Mouse (Mus musculus): ENCODE measurements around the gene A630001G21Rik. TPM values are rescaled to one million over a fixed set of nuclear protein-coding genes. Genes with fewer than 3 reads are reported as not detected.
"Not testable (repeated sequence)": the region's sequence is repeated elsewhere in the genome, so short reads cannot be mapped to it uniquely, and the experiment has no call there.

The A630001G21Rik gene
- polyA plus RNA-seq (2016; fragmentation: Nextera tagmentation; extraction: Ambion mirVana): 2.5 and 3.2 TPM in 2 replicates

DNA sequence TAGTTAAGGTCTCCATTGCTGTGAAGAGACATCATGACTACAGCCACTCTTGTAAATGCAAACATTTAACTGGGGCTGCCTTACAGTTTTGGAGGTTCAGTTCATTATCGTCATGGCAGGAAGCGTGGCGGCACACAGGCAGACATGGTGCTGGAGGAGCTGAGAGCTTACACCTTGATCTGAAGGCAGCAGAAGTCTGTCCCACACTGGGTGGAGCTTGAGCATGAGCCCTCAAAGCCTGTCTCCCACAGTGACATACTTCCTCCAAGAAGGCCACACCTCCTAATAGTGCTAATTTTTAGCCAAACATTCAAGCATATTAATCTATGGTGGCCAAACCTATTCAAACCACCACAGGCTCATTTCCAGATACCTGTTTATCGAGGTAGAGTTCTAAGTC is at the start of gene A630001G21Rik:
Gene A630001G21Rik, minus strand, starts transcription at position 208 of the 400 bp plus-strand sequence.
- 78% methylated on average over 4 of the region's 4 CpGs for WGBS (ENCODE audit: insufficient replicate concordance)
- Histone ChIP-seq H3K27me3 (replicated peaks) (no peaks in the 10 kb centered on the region), H3K9ac (no peak within 1 kb of the TSS), H3K27ac (no peak within 1 kb of the TSS), H3K4me3 (no peak within 1 kb of the TSS), H3K9me3 (replicated peaks) (no peaks in the 10 kb centered on the region), H3K36me3 (no peaks in the 10 kb centered on the region), H3K4me2 (no peak within 1 kb of the TSS), H3K4me1 (no peaks in the 10 kb centered on the region)
- no peak for ATAC-seq

DNA sequence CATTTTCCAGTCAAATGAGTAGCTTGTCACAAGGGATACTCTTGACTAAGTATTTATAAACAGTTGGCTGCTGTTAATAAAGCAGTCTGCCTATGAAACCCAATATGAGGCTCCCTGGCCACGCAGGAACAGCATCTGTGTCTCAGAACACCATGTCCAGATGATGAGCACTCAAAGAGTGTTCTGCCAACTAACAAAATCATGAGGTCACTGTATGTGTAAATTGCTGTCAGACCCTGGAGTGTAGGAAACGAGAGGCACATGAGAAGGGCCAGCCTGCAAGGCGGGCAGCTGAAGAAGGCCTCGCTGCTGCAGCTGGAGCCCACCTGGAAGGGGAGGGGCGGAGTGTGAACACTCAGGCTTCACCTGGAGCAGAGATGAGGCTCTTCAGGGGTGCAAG is 48.7 kb upstream of the A630001G21Rik start:
- Histone ChIP-seq H3K27ac (no peak overlapping the region), H3K4me3 (no peak overlapping the region), H3K4me1 (no peaks in the 10 kb centered on the region), H3K27me3 (replicated peaks) (no peaks in the 10 kb centered on the region), H3K9ac (no peak overlapping the region), H3K36me3 (peaks cover 58% of the 10 kb centered on the region), H3K9me3 (replicated peaks) (no peaks in the 10 kb centered on the region), H3K4me2 (no peak overlapping the region)
- ATAC-seq: no peak
- 89% methylated on average over 5 of the region's 5 CpGs for WGBS (ENCODE audit: insufficient replicate concordance)

GRCm38 (mm10) chr1:85824905-85825304 is 46.5 kb upstream of the A630001G21Rik start:
- Histone ChIP-seq H3K4me2 (no peak overlapping the region), H3K9ac (no peak overlapping the region), H3K27ac (no peak overlapping the region), H3K4me3 (no peak overlapping the region), H3K27me3 (replicated peaks) (no peaks in the 10 kb centered on the region), H3K4me1 (no peaks in the 10 kb centered on the region), H3K36me3 (peaks cover 70% of the 10 kb centered on the region), H3K9me3 (replicated peaks) (no peaks in the 10 kb centered on the region)
- 83% methylated on average over 3 of the region's 3 CpGs for WGBS (ENCODE audit: insufficient replicate concordance)
- no peak for ATAC-seq

DNA sequence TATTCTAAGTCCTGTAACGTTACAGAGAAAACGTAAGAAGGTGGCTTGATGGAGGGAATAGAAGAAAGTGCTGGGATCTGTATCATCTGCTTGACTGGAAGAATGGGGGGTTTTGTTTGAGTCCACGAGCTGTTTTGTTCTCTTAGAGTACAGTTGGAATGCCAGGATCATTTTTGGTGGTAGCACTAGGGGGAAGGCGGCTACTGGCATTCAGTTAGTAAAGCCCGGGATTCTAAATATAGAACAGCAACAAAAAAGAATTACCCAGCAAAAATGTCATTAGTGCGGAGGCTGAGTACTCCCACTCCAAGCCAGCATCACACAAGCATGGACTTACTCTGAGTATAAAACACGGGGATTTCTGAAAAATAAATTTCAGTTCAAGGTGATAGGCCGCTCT is 43.8 kb upstream of the A630001G21Rik start:
- WGBS (ENCODE audit: insufficient replicate concordance): 89% methylated on average over 8 of the region's 8 CpGs
- Histone ChIP-seq H3K4me3 (no peak overlapping the region), H3K27me3 (replicated peaks) (no peaks in the 10 kb centered on the region), H3K4me2 (no peak overlapping the region), H3K36me3 (peaks cover 74% of the 10 kb centered on the region), H3K27ac (no peak overlapping the region), H3K9me3 (replicated peaks) (no peaks in the 10 kb centered on the region), H3K4me1 (no peaks in the 10 kb centered on the region), H3K9ac (no peak overlapping the region)
- ATAC-seq: no peak

GRCm38 (mm10) chr1:85819695-85820094 is 41.3 kb upstream of the A630001G21Rik start:
- no peak overlapping the region for H3K4me3 ChIP-seq
- H3K4me2 ChIP-seq: no peak overlapping the region
- H3K27ac ChIP-seq: no peak overlapping the region
- no peaks in the 10 kb centered on the region for H3K27me3 ChIP-seq (replicated peaks)
- H3K9me3 ChIP-seq (replicated peaks): no peaks in the 10 kb centered on the region
- no peak overlapping the region for H3K9ac ChIP-seq
- H3K36me3 ChIP-seq: peaks cover 60% of the 10 kb centered on the region
- no peaks in the 10 kb centered on the region for H3K4me1 ChIP-seq
- ATAC-seq: no peak
- 89% methylated on average over 1 of the region's 1 CpGs for WGBS (ENCODE audit: insufficient replicate concordance)

DNA sequence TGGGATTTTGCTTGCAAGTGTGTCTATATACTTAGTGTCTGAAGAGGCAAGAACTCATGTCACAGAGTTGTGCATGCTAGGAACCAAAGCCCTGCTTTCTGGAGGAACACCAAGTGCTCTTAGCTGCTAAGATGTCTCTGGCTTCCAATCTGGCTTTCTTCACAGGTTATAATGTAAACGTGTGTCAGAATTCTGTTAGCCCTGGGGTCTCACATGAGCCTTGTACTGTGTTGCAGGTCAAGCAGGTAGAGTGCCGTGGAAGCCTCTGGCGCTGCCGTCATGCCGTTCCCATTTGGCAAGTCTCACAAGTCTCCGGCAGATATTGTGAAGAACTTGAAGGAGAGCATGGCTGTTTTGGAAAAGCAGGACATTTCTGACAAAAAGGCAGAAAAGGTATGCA is 39.7 kb upstream of the A630001G21Rik start:
- ATAC-seq: no peak
- H3K27ac ChIP-seq: no peak overlapping the region
- 91% methylated on average over 6 of the region's 6 CpGs for WGBS (ENCODE audit: insufficient replicate concordance)
- no peak overlapping the region for H3K9ac ChIP-seq
- no peaks in the 10 kb centered on the region for H3K9me3 ChIP-seq (replicated peaks)
- no peak overlapping the region for H3K4me3 ChIP-seq
- H3K27me3 ChIP-seq (replicated peaks): no peaks in the 10 kb centered on the region
- no peak overlapping the region for H3K4me2 ChIP-seq
- peaks cover 16% of the 10 kb centered on the region for H3K4me1 ChIP-seq
- peaks cover 56% of the 10 kb centered on the region for H3K36me3 ChIP-seq

DNA sequence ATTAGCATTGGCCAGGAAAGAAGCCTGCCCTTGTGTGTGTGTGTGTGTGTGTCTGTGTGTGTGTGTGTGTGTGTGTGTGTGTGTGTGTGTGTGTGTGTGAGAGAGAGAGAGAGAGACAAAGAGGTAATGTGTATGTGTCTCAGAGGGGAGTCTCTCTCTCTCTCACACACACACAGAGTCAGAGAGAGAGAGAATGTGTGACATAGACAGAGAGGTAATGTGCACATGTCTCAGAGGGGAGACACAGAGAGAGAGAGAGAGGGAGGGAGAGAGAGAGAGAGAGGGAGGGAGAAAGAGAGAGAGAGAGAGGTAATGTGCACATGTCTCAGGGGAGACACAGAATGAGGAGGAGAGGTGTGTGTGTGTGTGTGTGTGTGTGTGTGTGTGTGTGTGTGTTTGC is 35.8 kb upstream of the A630001G21Rik start:
- H3K9me3 ChIP-seq (replicated peaks); H3K27ac ChIP-seq; ATAC-seq; H3K4me2 ChIP-seq; H3K4me3 ChIP-seq; H3K9ac ChIP-seq; H3K27me3 ChIP-seq (replicated peaks): not testable (repeated sequence)
- peaks cover 36% of the 10 kb centered on the region for H3K4me1 ChIP-seq
- H3K36me3 ChIP-seq: peaks cover 18% of the 10 kb centered on the region

DNA sequence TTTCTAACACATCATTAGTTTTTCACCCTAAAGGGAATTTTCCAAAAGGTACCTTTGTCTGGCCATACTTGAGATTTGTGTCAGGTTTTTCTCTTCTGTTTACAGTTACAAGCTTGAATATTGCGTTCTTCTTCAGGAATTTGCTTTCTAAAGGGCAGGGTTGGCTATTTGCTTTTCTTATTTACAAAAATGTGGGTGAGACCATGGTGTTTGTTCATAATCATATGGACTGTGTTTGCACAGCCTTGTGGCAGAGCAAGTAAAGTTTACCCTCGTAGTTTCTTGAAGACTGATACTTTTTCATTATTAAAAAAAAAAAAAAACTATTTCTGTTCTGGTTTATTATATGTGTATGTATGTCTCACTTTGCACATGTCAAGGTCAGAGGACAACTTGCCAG is 32.3 kb upstream of the A630001G21Rik start:
- Histone ChIP-seq H3K4me3 (no peak overlapping the region), H3K9ac (no peak overlapping the region), H3K4me2 (no peak overlapping the region), H3K9me3 (replicated peaks) (no peaks in the 10 kb centered on the region), H3K36me3 (no peaks in the 10 kb centered on the region), H3K4me1 (peaks cover 49% of the 10 kb centered on the region), H3K27me3 (replicated peaks) (no peaks in the 10 kb centered on the region), H3K27ac (no peak overlapping the region)
- no peak for ATAC-seq
- 75% methylated on average over 2 of the region's 2 CpGs for WGBS (ENCODE audit: insufficient replicate concordance)

- Histone ChIP-seq H3K27me3 (replicated peaks) (no peaks in the 10 kb centered on the region), H3K9ac (no peak overlapping the region), H3K4me1 (peaks cover 49% of the 10 kb centered on the region), H3K27ac (no peak overlapping the region), H3K4me2 (no peak overlapping the region), H3K36me3 (no peaks in the 10 kb centered on the region), H3K9me3 (replicated peaks) (no peaks in the 10 kb centered on the region), H3K4me3 (no peak overlapping the region)
- WGBS (ENCODE audit: insufficient replicate concordance): 76% methylated on average over 2 of the region's 2 CpGs
- ATAC-seq: no peak
Measured at GRCm38 (mm10) chr1:85810343-85810742, 31.9 kb upstream of the A630001G21Rik start.

GRCm38 (mm10) chr1:85809256-85809655 is 30.8 kb upstream of the A630001G21Rik start:
- Histone ChIP-seq H3K4me1 (peaks cover 45% of the 10 kb centered on the region), H3K36me3 (peaks cover 5% of the 10 kb centered on the region), H3K9ac (no peak overlapping the region), H3K27ac (no peak overlapping the region), H3K4me2 (no peak overlapping the region), H3K9me3 (replicated peaks) (no peaks in the 10 kb centered on the region), H3K4me3 (no peak overlapping the region), H3K27me3 (replicated peaks) (no peaks in the 10 kb centered on the region)
- ATAC-seq: no peak
- 45% methylated on average over 4 of the region's 4 CpGs for whole genome bisulfite sequencing (ENCODE audit: insufficient replicate concordance)

DNA sequence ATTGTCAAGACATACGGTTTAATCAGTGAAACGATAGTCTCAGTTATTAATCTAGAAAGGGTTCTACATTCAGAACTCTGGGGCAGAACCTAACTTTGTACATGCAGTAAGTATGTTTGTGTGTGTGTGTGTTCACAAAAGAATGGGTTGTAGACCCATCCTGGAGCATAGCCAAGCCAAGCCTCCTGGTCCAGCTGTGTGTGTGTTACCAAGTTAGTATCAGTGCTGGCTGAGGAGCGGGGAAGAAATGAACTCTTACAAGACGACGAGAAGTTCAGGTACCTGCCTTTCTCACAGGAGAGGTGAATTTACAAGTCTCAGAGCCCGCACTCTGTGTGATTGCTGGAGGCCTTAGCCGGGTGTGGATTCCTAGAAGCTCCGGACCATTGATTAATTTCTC is 26.1 kb upstream of the A630001G21Rik start:
- H3K9ac ChIP-seq: no peak overlapping the region
- WGBS (ENCODE audit: insufficient replicate concordance): 87% methylated on average over 8 of the region's 8 CpGs
- peaks cover 5% of the 10 kb centered on the region for H3K36me3 ChIP-seq
- no peaks in the 10 kb centered on the region for H3K27me3 ChIP-seq (replicated peaks)
- no peak overlapping the region for H3K4me3 ChIP-seq
- ATAC-seq: no peak
- peaks cover 13% of the 10 kb centered on the region for H3K4me1 ChIP-seq
- no peaks in the 10 kb centered on the region for H3K9me3 ChIP-seq (replicated peaks)
- no peak overlapping the region for H3K4me2 ChIP-seq
- no peak overlapping the region for H3K27ac ChIP-seq

DNA sequence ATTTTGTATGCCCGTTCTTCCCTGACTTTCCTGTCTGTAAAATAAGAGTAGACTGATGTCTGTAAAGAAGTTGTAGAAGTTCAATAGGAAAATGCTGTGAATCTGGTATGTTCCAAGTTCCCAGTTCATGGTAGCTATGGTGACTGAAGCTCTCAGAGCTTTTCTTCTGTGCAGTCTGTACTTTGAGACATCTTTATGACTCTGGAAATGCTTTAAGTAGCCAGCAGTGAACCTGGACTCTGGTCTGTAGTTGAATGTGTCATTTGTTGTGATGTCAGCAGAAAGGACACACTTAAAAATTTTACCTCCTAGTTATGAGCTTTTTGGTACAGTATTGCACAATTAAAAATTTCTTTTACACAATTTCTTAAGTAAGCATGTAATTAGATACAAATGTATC is 24.1 kb upstream of the A630001G21Rik start:
- H3K9me3 ChIP-seq (replicated peaks): no peaks in the 10 kb centered on the region
- no peaks in the 10 kb centered on the region for H3K27me3 ChIP-seq (replicated peaks)
- WGBS (ENCODE audit: insufficient replicate concordance): 88% methylated on average over 1 of the region's 1 CpGs
- no peak overlapping the region for H3K9ac ChIP-seq
- peaks cover 16% of the 10 kb centered on the region for H3K4me1 ChIP-seq
- H3K36me3 ChIP-seq: peaks cover 9% of the 10 kb centered on the region
- H3K4me3 ChIP-seq: no peak overlapping the region
- H3K4me2 ChIP-seq: no peak overlapping the region
- H3K27ac ChIP-seq: no peak overlapping the region
- ATAC-seq: no peak

DNA sequence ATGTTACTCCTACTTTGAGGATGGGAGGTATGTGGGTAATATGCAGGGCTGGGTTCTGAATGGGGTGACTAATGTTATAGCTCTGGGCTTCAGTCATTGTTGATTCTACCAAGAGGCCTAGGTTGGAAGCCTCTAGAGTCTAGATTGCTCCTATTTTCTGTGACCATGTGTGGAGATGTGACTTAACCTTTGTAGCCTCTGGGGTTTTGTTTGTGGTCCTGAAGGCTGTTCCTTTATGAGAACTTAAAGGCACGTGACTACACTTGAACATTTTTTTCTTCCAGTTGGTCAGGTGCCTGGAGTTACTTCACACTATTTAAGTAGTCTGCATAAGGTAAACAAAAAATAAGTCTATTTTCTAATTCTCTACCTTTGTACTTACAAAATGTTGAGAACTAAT is 21.3 kb upstream of the A630001G21Rik start:
- peaks cover 29% of the 10 kb centered on the region for H3K36me3 ChIP-seq
- H3K9ac ChIP-seq: no peak overlapping the region
- ATAC-seq: no peak
- no peaks in the 10 kb centered on the region for H3K27me3 ChIP-seq (replicated peaks)
- 51% methylated on average over 1 of the region's 1 CpGs for WGBS (ENCODE audit: insufficient replicate concordance)
- no peak overlapping the region for H3K27ac ChIP-seq
- no peaks in the 10 kb centered on the region for H3K9me3 ChIP-seq (replicated peaks)
- no peak overlapping the region for H3K4me2 ChIP-seq
- peaks cover 31% of the 10 kb centered on the region for H3K4me1 ChIP-seq
- no peak overlapping the region for H3K4me3 ChIP-seq
